Mouse (Mus musculus) embryo, embryonic 11.5 days (tissue): Measurements from ENCODE around the gene Apba3.

Experiments used
- DNase-seq: peaks from one replicate; pipeline ENCODE4 v3.0.0-alpha.2; 2012; ENCODE audit warnings: low read depth, low spot score

Apba3 gene

DNA sequence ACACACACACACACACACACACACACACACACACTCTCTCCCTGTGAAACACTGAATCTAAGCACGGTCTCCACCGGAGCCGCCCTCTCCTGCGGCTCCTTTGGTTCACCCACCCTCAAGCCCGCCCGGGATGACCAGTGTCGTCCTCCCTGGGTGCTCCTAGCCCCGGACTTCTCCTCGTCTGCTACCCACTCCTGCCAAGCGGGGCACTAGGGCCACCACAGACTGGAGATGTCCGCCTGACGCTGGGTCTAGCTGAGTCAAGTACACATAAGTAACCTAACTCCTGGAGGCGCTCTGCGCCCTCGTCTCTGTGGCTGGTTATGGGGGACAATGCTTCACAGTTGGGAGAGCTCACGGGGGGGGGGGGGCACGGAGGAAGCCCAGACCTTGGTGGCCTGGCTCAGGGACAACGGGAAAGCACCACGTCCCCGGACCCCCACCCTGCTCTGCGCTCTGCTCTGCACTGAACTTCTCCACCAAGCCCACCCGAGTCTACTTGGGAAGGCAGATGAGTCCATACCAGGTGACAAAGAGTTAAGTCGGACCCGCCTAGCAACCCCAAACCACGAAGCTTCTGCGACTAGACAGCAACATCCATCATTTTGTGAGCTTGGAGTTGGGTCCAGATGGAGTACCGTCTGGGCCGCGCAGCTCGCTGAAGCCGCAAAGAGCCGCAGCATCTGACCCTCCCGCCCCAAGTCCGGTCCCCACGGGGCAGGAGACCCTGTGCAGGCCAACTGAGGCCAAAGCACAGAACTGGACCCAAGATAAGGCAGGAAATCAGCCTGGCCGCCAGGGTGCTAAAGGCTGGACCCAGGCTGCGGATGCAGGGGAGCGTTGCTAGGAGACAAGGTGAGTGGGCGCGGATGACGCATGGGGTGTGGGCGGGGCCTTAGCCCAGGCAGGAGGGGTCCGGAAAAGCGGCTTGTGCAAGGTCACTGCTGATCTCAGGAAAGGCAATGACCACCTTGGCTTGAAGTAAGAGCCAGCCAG, 14.0 kb upstream of the Apba3 start, which contains the start of gene Matk:
Matk (plus strand) TSS at position 512 of the 996 bp plus-strand sequence.
- DNase-seq = no peak

DNA sequence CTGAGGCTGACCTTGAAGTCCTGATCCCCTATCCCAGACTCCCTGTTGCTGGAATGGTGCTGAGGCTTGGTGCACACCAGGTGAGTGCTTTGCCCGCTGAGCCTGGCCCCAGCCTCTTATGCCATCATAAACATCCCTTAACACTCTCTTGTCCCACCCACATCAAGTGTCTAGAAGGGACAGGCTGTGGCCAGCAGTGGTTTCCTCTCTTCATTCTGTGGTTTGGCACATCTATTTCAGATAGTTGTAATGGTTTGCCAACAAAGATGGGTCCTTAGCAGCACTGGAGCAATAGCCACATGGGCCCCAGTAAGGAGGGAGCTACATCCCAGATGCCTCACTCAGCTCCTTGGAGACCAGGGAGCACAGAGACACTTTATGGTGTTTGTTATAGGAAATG, 11.9 kb upstream of the Apba3 start:
- no peak for DNase-seq

DNA sequence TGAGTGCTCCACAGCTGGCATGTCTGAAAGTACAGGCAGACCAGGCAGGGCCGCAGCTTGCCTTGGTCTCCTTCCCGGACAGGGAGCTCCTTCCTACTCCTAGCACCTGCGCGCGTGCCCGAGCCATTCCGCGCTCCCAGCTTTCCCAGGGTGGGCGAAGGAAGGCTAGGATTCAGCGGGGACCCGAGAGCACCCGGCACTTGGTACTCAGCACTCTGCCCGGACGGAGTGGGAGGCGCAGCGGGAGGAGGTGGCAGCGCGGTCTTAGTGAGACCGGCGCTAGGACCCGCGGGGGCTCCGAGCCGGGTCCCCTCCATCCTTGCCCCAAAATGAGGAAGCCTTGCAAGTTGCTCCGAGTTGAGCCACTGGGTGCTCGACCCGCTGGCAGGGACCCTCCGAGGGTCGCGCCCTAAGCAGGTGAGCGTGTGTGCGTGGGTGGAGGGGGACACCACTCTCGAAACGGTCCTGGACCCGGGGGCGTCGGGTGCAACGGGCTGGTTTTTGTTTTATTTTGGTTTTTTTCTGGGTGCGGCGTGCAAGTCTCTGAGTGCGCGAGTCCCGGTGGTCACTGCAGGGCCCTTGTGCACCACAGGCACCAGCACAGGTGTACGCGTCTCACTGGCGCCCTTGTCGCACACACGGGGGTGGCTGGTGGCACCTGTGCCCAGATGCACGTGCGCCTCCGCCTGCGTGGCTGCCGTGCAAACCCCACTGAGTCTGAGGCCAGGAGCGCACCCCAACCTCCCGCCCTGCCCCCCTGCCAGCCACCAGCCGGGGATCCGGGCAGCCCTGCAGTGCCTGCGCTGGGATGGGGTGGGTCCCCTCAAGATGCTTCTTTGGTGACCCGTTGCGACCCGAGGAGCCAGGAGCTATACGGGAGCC, 9.4 kb upstream of the Apba3 start:
- DNase-seq = no peak

DNA sequence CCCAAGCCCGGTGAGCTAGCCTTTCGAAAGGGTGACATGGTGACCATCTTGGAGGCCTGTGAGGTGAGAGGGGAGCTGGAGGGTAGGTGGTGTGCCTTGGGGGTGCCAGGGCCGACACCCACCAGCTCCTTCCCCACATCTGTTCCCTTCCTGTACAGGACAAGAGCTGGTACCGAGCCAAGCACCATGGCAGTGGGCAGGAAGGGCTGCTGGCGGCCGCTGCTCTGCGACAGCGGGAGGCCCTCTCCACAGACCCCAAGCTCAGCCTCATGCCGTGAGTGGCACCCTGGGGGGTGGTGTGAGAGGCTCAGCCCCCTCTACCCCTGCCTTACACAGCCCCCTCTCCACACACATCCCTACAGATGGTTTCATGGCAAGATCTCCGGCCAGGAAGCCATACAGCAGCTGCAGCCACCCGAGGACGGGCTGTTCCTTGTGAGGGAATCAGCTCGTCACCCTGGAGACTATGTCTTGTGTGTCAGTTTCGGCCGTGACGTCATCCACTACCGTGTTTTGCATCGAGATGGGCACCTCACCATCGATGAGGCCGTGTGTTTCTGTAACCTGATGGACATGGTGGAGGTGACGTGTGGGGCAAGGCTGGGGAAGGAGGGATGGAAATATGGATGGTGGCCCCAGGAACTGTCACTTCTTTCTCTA, 7.4 kb upstream of the Apba3 start:
- no peak for DNase-seq

DNA sequence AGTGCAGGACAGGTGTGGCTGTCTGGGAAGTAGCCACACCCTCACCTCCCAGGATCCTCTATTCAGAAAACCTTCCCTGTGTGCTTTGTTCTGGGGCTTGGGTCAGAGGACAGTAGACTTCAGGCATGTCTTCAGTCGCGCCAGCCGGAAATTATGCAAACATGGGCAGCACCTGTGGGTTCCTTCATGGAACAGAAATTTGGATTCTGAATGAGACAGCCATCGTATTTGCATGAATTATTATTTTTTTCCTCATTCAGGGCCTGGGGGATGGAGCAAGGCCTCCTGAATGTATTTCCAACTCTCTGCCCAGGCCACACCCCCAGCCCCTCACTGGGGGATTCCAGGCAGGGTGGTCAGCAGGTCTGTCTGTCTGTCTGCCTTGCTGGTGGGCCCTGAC, 5.7 kb upstream of the Apba3 start:
- no peak for DNase-seq

DNA sequence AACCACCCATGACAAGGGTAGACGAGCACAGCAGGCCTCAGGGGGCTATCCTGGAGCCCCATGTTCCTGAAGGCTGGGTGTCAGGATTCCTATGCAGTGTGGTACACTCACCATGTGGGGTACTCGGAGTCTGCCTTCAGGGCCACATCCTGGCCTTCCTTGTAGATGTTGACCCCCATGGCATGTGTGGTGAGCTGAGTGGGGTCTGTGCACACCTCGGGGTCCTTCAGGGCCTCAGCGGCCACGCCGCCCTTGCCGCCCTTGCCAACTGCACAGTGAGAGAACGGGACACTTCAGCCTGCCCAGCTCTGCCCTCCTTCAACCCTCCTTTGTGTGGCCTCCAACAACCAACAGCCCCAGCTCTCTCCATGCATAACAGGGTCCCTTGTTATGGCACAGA, 1.2 kb upstream of the Apba3 start:
- DNase-seq = no peak

DNA sequence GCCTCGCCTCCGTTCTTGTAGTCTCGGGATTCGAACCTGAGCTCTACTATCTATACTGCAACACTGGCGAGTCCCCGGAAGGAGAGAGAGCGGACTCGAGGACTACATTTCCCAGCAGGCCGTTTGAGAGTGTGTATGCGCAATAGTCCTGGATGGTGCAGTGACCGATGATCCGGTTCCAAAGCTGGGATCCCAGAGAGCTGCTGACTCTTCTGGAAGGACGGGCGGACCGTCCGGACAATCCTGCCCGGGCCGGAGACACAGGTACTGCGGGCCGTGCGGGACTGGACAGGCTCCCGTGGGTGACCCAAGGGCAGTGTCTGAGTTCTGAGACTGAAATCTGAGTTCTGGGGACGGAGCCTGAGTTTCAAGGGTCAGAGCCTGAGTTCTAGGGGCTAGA, 1.3 kb downstream of the Apba3 start:
- DNase-seq = peak; percentile 66

DNA sequence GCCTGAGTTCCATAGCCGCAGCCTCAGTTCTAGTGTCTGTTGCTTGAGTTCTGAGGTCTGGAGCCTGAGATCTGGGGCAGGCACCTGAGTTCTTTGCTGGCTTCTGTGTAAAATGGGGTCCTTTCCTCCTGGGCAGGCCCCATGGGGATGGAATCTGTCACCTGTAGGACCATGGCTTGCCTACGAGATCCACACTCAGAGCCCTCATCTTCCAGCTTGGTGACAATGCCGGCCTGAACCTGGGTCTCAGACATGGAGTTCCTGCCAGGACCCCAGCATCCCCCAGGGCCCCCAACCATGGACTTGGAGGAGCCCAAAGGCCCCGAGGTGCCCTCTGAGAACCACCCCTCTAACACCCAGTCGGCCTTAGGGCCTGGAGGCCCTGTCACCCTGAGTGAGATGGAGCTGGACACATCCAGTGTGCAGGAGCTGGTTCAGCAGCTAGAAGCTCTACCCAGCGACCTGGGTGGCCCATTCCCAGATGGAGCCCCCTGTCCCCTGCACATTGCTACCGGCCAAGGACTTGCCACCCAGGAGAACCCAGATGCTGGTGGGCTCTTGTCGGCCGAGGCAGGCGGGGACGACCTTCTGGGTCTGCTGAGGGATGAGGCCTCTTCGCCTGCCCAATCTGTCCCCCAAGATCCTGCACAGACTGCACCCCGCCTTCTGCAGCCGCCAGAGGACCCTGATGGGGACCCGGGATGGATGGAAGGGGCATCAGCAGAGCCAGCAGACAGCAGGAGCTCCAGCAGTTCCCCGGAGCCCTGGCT, 2.1 kb downstream of the Apba3 start:
- no peak for DNase-seq

DNA sequence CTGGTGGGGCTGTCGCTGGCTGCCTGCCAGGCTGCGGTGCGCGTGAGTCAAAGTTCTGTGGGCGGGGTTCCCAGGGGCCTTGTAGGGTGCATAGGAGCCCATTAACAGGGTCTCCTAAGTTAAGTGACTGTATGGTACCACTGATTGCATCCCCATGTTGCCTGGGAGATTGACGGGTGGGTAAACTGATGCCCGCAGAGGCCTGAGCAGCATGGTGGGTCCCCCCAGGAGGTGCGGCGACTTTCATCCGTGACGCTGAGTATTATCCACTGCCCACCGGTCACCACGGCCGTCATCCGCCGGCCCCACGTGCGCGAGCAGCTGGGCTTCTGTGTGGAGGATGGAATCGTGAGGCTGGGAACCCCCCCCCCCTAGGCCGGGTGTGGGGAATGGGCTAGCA, 5.6 kb downstream of the Apba3 start:
- DNase-seq = no peak

DNA sequence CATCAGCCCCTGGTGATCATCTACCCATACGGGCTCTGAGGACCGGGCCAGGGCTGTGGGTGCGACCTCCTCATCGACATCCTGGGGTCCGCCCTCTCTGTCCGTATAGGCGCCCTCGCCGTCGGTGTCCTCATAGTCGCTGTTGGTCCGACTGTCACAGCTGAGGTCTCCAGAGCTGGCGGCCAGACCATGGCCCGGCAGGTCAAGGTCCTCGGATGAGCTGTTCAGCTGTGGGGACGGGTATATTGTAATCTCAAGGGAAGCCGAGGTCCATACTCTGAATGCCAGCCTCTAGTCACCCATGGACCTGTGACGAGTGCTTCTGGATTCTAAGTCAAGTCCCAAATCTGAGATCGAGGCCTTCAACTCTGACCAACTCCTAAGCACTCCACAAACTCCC, 7.1 kb downstream of the Apba3 start:
- DNase-seq = no peak

DNA sequence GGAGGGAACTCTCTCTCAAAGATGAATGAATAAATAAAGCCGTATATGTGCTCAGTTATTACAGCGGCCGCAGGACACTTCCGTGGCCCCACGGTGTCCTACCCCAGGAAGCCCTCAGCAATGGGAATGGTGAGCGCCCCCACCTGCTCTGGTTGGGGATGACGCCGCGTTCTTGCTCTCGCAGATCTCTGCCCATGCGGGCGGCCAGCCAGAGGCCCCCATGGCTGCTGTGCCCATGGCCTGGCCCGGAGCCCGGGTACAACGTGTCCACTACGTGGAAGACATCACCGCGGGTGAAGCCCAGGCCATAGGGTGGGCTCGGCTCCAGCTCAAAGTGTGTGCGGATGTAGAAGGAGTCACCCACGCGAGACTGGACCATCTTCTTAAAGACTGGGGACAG, 10.9 kb downstream of the Apba3 start:
- DNase-seq = no peak

DNA sequence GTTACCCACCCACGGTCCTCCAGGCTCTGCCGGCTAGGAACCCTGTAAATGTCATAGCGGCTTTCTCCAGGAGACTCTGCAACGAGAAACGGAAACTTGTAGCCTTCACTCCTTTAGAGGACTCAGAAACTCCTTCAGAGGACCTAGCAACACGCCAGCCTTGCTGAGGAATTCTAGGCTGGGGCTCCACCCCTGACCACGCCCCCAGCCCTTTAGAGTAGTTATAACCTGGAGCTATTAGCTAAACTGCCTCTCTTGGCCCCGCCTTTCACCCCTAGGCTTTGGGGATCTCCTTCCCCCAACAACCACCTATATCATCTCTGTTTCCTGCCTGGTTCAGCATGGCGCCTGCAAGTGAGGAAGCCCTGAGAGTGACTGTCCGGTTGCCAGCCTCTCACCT, 12.7 kb downstream of the Apba3 start:
- no peak for DNase-seq

DNA sequence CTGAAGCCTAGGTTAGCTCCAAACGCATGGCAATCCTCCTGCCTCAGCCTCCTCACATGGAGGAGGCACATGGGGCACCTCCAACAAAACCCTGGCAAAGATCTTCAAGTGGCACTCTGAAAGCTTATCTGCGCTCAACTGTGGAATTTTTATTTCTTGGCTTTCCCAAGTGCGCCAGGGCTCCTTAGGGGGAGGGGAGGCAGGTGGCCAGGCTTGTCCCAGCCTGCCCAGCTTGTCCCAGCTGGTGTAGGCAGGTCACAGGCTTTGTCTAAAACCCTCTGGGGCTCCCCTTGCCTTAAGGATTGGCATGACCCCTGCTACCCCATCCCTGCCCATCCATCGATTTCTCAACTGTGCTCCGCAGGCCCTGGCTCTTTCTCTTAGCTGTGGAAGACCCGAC, 17.4 kb downstream of the Apba3 start:
- DNase-seq = no peak

DNA sequence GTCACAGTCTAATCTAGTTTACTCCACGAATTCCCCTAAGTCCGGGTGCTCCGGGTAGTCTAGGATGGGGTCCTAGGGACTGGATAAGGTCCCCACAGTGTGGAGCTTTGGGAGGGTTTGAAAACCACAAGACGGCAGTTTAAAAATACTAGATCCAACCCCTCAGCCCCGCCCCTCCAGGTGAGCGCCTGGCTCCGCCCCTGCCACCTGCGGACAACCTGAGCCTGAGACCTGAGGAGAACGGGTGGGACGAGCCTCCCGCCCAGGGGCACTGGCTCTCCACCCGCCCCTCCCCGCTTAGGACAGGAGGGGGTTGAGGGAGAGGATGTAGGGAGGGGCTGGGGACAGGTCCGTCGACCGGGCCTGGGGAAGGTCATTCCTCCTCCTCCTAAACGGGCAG, 18.0 kb downstream of the Apba3 start:
- no peak for DNase-seq

DNA sequence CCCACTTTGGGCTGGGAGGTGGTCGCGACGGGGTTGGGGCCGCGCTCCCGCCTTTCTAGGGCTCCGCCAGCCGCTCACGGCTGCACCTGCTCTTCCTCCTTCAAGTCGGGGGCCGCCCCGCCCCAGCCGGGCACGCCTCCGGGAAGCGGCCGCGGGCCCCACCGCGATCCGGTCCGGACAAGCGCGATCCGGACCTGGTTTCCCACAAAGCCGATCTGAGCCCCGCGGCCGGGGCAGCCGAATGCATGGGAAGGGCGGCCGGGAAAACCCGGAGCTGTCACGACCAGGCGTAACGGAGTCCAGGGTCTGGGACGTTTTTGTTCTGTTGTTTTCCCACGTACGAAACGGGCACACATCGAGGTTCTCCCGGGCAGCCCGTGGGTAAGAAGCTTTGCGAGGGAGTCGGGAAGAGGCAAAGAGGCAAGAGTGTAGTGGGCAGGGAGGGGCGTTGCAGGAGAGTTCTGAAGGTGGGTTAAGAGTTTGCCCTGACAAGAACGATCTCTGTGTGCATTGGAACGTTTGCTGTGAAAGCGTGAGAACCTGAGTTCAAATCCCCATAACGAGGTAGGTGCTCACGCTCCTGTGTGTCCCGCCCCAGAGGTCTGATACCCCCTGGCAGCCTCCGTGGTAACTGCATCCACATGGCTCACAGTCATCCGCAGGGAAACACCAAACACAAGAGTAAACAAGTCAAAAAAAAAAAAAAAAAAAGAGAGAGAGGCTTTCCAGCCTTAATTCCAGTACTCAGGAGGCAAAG, 19.1 kb downstream of the Apba3 start:
- peak; percentile 86 for DNase-seq

DNA sequence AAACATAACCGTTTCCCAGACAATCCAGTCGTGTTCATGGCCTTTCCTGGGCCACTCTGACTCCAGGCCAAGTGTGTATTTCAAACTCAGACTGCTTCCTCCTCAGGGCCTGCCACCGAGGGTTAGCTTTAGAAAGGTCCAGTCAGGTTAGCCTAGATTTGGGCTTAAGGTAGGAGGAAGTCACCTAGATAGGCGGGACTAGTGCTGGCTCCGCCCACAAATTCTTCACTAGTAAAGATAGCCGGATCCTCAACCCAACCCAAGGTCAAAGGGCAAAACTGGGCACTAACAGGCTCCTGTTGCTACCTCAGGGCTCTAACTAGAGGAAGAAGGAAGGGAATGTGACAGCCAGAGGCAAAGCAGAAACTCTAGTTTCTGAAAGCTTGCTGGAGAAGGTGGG, 19.8 kb downstream of the Apba3 start:
- DNase-seq = no peak

DNA sequence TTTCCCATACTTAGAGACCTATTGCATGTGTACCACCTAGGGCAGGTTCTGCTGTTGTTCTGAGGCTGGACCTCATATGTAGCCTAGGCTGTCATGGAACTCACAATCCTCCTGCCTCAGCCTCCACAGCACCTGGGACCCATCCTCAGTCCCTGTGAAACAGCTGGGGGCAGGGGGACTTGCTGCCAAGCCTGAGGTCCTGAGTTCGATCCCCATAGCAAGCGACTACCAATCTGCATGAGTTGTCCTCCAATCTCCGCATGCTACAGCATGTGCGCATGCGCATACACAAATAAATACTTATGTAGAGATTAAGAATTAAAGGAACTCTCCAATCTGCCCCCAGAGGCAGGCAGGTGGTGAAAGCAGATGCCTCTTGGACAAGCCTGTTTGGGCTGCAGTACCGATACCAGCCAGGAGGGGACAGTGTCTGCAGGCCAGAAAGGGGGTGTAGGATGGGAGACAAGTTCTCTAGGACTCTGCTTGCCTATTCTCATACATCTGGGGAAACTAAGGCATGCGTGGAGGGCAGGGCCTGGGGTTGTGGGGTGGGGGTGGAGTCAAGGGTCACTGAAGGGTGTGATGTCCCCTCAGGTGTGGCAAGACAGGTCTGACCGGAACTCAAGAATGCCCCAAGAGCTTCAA, 20.9 kb downstream of the Apba3 start:
- DNase-seq = no peak

DNA sequence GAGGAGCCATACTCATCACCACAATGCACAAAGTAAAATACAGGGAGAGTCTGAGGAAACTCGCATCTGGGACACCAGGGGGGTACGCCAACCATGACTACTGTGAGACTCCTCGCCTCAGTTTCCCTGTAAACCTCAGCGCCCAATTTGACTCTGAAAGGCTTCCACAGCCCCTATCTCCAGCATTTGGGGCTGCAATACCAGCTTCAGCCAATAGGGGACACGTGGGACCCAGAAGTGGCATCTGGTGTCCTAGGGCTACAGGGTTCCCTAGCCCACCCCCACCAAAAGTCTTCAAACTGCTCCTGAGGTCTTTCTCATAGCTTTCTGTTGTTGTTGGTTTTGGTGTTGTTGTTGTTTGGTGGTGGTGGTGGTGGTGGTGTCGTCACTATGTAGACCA, 21.8 kb downstream of the Apba3 start:
- DNase-seq = no peak

DNA sequence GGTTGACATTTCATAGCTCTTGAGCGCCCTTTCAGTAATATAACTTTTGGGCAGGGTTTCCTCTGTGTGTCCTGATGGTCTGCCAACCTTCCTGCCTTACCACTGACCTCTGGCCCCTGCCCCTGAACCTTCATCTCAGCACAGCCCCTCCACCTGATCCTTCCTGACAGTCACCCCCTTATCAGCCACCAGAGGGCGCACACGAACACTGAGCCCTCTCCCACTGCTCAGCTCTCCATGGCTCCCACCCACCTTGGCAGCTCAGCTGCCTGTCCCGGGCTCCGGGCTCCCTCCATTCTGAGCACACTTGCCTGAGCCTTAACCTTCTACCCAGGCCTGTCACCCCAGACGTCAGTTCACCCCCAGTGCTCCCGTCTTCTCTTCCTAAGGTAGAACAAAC, 22.5 kb downstream of the Apba3 start:
- DNase-seq = peak; percentile 64

DNA sequence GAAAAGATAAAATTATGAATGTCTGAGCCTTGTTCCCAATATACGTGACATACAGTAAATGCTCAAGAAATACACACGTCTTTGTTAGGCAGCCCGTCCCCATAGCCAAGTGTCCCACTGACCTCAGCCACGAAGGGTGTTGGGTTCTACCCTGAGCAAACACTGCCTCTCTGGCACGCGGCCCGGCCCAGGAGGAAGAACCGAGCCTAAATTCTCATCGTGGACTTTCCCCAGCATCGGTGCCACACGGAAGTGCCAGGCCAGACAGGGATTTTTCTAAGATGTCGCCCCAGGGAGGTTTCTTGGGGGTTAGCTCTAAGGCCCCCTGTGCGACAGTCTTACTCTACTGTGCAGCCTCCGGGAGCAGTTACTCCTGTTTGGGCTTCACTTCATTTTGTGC, 23.1 kb downstream of the Apba3 start:
- DNase-seq = no peak
